Mouse (Mus musculus) right cerebral cortex, adult 18-20 months (tissue): ENCODE results near the gene Prss35.
A peak's percentile ranks its signal among the peaks of the same experiment; 100 is the strongest.

ENCODE experiments used
- DNase-seq: peaks from one replicate; pipeline ENCODE4 v3.0.0; 2022; ENCODE audit warnings: mixed read lengths

Prss35 gene

DNA sequence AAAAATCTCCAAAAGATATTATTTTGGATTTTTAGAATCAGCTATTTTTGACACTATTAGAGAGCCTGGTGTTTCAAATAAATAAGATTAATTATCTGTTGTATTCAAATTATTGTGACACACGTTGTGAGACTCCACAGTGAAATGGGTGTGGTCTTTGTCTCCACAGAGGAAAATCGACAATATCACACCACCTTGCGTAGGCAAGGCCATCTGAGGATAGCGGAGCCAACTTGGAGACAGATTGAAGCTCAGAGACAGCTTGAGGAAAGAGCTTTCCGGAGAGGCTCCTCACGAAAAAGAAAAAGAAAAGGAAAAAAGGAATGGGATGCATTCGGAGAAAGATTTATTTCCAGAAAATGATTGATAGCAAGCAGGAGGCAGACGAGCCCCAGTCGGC is 8.7 kb upstream of the Prss35 start:
- DNase-seq = no peak

DNA sequence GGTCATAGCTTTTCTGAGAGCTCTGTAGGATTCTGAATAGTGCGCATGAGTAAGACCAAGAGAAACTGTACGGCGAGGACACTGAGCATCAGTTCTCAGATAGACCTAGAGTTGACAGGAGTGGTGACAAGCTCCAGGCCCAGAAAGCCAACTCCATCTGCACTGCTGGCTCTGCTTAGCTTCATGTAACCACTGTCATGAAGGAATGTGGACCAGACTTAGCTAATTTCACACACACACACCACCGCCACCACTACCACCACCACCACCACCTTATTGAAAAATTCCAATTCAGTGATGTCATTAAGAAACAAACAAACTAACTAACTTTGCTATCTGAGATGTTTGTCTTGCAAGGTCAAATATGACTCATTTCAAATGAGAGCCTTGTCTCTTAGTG is 6.5 kb upstream of the Prss35 start:
- no peak for DNase-seq

DNA sequence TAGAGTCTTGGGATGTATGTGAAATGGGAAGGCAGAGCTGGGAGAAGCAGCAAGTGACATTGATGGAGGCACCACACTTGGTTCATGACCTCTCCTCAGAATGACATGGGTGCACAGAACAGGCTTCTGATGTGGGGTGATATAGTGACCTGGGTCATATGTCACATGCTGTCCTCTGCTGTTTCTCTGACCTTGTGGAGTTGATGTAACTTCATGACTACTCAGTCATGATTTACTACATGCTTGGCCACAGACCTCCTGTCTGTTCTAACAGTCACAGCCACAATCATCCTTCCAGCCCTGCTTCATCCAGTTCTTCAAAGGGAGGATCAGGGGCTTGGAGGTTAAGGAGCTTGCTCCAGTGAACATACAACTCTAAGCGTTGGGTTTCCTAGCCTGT is 5.4 kb upstream of the Prss35 start:
- no peak for DNase-seq

DNA sequence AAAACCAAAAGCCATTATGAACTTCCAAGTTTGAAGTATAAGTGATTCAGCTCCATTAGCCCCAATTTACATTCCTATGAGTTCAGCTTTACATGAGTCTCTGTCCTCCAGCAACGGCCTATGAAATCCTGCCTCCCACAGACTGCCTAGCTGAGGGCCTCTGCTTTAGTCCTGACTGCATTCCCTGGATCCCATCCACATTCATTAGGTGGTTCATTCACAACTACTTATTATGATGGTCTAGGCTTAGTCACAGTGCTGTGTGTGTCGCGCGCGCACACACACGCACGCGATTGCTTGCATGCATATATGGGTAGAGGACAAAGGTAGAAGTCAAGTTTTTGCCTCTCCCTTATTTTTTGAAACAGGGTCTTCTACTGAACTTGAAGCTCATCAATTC is 4.6 kb upstream of the Prss35 start:
- DNase-seq = no peak

DNA sequence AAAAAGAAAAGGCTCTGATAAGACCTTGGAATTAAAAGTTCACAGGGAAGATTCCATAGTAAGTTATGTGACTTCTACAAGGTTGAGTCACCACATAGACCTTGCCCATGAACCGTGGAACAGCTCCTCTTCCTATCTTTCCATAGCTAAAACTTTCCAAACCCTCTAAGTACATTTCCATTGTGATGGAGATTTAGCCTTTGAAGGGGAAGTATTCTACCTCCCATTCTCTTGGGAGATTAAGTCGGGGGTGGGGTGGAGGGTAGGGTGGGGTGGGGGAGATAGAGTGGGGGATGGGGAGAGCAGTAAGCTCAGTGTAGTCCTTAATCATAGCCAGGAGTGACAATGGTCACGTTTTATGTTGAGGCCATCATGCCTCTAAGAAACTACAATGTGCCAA is 3.5 kb upstream of the Prss35 start:
- no peak for DNase-seq

DNA sequence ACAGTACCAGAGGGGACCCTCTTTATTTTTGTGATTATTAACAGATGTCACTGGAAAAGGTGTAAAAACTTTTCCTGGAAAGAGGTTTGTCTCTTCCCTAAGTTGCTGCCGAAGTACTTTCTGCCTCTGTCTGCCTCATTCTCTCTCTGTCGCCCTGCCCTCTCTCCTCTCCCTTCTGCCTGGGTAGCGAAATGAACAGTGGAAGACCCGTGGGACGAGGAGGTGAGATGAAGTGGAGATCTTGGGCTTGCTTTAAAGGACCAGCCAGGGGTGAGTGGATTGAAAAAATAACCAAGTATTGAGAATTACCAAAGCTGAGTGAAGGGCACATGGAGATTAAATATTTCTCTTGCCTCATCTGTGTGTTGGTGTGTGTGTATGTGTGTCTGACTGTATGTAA is 592 bp downstream of the Prss35 start:
- DNase-seq = no peak

DNA sequence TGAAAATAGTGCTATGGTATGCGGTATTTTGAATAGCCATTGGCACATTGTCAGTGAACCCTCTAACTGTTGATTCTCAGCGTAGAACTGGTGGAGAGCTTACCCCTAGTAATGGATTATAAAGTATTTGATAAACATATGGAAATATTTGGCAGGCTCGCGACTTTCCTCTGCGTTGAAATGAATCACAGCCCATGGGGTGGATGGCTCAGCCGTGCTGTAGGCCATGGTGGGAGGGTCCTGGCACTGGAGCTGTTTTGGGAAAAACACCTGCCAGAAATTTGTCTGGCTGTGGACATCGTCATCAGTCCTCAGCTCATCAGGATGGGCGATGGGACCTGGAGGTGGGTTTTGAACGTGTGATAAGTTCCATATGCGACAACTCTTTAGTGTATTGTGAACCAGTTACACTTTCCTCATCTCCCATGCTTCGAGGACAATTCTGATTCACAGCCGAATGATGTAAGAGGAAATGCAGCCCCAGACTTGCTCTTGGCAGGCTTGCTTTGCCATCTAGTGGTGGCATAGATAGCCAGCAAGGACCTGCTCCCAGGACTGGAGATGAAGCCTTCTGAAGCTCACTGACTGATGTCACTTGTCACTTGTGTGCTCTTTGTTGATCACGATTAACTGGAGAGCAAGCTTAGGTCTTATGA is 2.6 kb downstream of the Prss35 start:
- peak; percentile 85 for DNase-seq

DNA sequence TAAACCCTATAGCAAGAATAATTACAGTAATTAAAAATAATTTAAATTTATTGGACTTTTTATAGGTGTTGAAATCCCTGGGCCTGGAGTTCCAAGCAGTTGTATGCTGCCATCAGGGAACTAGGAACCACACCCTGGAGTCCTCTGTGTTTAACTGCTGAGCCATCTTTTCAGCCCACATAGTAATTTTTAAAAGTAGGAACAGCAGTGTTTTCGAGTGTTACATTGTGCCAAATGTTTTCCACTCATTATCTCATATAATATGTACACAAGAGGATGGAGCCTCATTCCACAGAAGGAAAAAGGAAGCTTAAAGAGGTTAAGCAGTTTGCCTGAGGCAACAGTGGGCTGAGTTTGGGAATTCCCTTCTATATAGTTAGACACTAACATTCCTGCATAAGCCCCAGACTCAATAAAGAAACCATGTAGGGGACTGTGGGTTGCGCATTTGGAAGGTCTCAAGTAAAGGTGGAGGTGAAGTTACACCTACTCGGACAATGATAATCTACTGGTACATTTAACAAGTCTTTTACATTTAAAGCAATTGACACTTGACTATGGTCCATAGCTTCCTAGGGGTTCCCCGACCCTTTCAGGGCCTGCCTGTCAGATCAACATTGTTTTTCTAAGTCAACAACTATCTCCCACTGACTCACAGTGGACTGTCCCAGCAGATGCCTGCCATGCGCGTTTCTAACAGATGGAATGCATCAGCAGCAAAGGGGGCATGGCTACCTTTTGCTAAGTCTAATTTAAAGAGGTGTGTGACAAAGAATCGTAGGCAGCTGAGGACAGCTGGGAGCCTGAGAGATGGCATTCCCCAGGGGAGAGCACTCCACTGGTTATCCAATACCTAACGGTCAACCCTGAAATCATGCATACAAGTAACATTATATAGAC is 19.3 kb downstream of the Prss35 start:
- no peak for DNase-seq

DNA sequence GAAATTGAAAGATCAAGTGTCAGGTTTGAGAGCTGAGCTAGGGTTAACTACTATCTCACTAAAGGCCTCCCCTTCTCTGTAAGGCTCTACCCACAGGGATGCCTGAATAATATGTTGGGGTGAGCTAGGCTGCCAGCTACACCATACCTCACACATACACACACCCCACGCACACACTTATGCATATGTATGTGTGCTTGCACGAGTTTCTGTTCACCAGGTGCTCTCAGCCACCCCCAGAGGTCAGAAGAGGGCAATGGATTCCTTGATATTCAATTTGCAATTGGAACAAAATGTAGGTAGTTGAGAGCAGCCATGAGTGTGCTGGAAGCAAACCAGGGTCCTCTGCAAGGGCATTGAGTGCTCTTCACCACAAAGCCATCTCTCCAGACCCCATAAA is 20.6 kb downstream of the Prss35 start:
- no peak for DNase-seq

DNA sequence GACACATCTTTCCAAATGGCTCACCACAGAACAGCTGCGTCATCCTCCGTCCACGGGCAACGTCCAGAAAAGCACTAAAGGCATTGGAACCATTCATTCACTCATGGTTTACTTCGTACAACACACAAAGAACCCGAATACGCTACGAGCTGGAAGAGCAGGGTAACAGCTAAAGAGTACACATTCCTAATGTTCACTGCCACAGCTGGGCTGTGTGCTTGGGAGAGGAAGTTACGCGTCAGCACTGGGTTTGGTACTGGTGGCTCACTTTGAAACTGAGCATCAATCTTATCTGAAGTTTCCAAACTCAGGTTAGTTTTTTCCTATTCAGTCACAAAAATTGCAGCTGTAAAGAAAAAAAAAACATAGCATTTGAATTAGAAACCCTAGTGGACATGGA is 23.5 kb downstream of the Prss35 start:
- no peak for DNase-seq

DNA sequence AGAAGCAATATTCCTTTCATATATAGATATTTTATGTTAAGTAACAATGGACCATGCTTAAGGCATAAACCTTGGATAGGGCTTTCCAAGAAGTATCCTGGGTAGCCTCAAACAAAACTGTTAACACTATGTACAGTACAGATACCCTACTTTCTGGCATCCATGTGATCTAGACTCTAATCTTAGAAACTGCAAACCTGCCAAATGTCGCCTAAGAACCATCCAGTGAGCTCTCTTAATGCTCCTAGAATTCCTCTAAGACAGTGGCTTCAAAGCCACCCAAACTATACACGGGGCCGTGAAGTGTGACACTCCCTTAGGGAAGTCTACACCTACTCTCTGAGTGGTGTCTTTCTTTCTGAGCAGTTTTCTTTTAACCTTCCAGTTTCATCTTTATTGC is 29.4 kb downstream of the Prss35 start:
- no peak for DNase-seq

DNA sequence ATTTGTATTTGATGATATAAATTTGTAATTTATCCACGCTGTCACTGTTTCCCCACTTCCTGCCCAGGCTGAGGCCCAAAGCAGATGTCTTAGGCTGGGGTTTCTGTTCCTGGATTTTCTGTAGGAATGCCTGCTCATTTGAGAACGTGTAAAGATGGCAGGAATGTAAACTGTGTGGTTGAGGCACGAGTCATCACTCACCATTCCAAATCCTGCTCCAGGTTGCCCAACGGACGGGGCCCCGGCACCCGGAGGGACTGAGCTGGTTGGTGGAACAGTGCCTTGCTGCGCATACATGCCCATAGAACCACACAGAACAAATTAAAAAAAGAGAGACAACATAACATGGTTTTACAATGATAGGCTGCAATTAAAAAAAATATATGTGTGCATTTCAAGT is 30.5 kb downstream of the Prss35 start:
- DNase-seq = no peak

DNA sequence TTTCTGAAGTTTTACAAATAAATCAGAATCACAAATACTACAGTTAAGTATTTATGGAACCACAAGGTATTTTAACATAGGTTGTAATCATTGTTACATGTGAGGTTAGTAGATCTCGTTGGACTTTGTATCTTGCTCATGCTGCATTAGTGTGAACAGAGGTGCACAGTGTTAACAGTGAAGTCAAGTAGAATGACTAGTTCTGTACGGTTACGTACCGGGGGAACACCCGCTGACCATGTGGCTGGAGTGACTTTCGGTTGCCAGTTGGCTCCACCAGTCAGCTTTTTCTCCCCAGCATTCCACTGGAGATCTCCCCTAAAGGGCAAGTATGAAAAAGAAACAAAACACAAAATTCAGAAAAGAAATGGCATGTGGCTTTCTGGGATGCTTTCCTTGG is 31.9 kb downstream of the Prss35 start:
- DNase-seq = no peak

DNA sequence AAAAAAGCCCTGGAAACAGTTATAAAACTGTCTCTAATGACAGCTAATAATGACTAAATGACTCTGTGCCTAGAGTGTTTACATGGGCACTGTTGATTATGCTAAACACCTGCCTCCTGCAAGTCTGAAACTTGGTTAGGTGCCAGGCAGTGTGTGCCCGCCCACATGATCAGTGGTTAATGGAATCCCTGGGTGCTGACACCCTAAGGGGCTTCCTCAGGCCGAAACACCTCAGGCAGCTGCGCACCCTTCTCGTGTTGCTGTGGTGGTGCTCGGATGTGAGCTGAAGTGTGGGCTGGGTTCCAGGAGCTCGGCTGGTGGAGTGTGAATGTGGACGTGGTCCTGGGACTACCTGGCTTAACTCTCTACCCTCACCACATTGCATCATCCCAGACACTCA is 33.9 kb downstream of the Prss35 start:
- DNase-seq = no peak

DNA sequence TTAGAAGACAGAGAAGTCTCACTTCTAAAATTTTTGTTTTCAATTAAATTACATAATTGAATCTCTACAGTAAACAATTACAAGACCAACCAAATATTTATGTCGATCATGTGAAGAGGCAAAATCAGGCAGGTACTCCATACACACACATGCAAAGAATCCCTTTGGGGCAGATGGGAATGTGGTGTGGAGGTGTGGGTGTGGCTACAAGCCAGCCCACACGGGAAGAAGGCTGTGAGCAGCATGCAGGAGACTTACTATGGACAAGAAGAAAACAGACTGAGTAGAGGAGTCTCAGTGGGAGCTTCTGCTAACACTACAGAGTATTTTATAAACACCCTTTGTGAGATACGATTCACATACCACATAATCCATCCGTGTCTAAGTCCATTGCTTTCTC is 34.8 kb downstream of the Prss35 start:
- DNase-seq = no peak

DNA sequence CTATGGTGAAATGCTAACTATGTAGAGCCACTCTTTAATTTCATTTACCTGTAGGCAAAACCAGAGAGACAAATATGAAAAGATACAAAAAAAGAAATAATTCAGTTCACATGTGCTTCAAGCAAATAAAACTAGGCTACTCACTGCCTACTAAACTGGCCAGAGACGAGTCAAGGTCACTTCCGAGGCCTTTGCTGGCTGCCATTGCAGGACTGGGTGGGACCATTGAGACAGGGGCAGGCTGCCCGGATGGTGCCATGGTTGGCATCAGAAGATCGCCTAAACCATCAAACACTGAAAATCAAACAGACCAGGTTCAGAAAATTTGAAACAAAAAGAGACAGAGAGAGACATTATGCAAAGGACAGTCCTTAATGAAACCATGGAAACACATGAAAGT is 38.0 kb downstream of the Prss35 start:
- no peak for DNase-seq

DNA sequence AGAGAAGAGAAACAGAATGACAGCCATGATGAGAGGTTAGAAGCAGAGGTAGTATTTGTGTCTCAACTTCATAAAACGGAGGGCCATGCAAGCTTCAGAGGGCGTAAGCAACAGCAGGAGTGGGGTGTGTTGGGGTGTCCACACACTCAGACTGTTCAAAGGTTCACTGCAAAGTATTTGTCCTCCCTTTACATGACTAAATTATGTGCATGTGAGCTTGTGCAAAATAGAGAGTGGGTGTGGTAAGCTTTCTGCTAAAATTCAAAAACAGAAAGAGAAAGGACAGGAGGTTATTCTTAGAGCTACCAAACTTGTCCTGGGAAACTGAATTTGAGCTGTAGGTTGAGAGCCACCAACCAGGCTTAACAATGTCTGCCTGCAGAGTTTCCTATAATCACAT is 39.4 kb downstream of the Prss35 start:
- DNase-seq = no peak

DNA sequence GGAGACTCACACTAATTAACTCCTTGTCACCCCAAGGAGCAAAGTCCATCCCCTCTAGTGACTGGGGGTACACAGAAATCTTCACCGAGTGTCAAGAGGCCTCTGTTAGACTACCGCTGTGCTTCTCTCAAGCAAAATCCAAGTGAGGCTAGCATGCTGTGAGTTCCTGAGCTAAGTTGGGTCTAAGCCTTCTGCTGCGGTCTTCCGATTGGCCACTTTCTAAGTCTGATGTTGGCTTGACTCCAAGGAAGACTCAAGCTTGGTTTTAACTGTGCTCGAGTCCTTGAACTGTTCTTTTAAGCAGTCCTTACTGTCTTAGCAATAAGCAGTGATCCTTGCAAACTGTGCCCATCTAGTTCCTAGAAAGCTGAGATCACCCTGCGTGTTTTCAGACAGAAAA is 45.7 kb downstream of the Prss35 start:
- DNase-seq = no peak

DNA sequence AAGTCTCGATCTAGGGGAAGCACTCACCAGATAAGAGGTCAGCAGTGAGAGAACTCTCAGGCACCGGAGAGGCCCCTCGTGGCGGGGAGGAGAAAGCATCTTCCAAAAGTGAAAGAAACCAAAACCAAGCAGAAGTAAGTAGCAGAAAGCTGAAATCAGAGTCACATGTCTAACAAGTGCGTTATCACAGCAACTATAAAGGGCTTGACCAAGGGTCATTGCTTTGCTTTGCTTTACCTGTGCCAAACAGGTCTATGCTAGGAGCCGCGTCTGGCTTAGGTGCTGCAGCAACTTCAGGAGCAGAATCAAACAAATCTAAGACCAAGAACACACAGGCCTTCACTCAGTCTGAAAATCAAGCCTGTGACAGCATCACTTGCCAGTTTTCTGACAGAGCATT is 48.5 kb downstream of the Prss35 start:
- DNase-seq = no peak

DNA sequence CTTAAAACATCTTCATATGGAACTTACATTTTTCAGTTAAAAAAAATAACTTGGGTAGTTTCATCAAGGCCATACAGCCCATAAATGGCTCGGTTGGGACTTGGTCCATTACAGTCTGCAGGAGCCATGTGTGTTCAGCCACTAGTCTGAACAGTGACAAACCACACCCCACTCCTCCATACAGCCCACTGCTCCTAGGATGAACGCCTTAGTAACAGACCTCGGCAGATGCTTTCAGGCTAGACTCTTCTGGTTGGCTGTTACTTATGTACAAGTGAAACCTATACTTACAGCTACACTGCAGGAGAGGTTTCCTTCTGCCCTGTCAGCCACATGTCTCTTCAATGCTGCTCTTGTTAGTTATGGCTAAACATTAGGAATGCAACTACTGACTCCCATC is 51.8 kb downstream of the Prss35 start:
- no peak for DNase-seq

DNA sequence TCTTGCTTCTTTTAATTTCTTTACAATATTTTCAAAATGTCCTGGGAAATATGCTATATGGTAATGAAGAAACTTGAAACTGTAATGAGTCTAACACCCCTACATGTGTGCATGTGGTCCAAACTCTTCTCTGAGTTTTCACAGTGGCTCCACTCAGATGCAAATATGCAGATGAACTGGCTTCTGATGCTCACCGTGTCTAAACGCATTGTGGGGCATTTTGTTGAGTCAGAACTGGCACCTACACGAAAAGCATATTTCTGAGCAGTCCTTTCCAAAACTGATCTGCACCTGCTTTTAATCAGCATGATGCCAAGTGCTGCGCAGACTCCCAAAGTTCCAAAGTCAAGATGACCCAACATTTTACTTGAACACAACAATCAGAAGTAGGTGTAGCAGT is 54.1 kb downstream of the Prss35 start:
- DNase-seq = no peak

DNA sequence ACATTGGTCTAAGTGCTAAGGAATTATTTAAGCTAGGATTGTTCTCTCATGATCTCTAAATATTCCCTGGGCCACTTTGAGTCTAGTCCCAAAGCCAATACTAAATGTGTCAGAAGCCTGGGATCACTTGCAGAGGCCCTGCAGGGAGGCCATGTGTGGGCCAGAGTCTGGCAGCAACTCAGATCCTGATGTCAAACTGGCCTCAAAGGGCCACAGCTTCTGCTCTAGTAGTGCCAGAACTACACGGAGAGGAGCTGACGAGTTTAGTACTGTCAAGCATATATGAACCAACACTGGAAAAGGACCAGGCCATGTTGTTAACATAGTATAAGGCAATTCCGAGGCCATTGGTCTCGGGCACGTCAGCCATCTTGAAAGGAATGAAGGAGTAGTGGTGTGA is 54.7 kb downstream of the Prss35 start:
- no peak for DNase-seq

DNA sequence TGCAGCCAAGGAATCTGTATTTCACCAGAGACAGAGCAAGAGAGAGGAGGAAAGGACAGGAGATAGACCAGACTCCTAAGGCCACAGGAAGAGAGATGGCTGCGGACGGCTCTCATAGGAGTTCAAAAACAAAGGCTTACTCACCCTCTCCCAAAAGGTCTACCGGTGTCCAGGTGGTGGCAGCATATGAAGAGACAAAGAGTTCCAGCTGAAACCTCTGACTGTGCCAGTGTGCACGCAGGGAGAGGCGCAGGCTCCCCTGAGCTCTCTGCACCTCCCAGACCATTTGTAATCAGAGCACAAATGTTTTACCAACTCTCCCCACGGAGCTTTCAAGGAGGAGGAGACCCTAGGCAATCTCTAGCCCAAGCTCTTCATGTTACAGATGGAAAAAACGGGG is 55.2 kb downstream of the Prss35 start:
- DNase-seq = no peak

DNA sequence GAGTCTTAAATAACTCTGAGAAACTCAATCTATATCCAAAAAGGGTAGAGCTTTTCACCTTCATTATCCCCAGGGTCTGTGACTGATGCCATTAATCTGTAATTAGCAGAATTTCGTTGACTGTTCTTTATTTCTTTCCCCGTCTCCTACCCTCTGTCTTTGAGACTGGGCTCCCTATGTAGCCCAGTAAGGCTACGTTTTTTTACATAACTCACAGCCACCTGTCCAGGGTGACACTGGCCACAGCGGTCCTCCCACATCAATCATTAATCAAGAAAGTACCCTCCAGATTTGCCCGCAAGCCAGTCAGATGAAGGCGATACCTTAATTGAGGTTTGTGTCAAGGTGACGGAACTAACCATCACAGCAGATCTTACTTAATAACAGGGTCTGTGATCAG is 55.6 kb downstream of the Prss35 start:
- no peak for DNase-seq
